Mouse (Mus musculus) heart, postnatal 25 days (tissue): ENCODE data around the gene Tppp2. TPM values are rescaled to one million over a fixed set of nuclear protein-coding genes. Genes with fewer than 3 reads are reported as not detected.

Experiments
- DNase-seq: peaks from one replicate; pipeline ENCODE4 v3.0.0; 2022; ENCODE audit warnings: low spot score
- intact Hi-C: fragments of 180-260 bp; cut with DNase I; formaldehyde crosslinking; loops from one replicate; pipeline ENCODE4 v1.15.1; 2025
- total RNA-seq, 2 experiments: library from RNA; stranded (reverse); gene quantifications; 2 replicates each; pipeline ENCODE4 v1.2.3; 2021

Tppp2 gene
- not detected for total RNA-seq

GRCm38 (mm10) chr14:51918125-51918524, at the start of gene Tppp2:
Gene Tppp2 (plus strand): TSS chr14:51918425.
- intact Hi-C loops = no loop called here
- DNase-seq = no peak

- intact Hi-C loops = no loop called here
Observed at GRCm38 (mm10) chr14:51870756-51871155, 47.5 kb upstream of the Tppp2 start.

DNA sequence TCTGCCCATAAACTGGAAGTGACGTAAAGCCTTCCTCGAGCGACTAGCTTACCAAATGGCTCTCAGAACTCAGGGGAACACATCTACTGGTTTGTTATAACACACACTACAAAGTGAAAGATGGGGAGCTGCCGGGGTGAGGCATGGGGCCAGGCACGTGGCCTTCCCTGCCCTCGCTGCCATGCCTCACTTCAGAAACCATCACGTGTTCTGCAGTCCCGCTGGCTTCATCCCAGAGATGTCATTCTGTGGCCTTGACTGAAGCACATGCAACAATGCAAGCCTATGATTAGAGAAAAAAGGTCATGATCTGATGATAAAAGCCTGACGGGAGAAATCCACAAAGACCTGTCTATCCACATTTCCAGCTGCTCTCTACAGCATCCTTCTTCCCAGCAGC, 46.5 kb upstream of the Tppp2 start:
- DNase-seq = no peak
- intact Hi-C loops = no loop called here

More at GRCm38 (mm10) chr14:51870756-51871155, 47.5 kb upstream of the Tppp2 start:
- no peak for DNase-seq

DNA sequence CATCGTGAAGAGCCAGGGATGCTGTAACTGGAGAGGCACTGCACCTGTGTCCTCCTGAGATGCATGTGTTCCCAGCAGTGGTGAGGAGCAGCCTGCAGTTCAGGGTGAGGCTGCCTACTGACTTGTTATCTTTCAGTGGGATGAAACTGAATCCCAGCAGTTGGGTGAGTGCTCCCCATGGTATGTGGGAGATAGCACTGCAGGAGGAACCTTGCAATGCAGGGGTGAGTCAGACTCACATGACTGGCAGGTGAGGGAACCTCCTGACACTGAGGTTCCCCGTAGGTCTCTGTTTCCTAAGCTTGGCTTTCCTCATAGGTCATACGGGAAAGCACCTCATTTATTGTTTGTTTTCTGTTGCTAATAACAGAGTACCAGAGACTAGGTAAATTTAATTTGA, 40.7 kb upstream of the Tppp2 start:
- DNase-seq = no peak
- intact Hi-C loops = no loop called here

DNA sequence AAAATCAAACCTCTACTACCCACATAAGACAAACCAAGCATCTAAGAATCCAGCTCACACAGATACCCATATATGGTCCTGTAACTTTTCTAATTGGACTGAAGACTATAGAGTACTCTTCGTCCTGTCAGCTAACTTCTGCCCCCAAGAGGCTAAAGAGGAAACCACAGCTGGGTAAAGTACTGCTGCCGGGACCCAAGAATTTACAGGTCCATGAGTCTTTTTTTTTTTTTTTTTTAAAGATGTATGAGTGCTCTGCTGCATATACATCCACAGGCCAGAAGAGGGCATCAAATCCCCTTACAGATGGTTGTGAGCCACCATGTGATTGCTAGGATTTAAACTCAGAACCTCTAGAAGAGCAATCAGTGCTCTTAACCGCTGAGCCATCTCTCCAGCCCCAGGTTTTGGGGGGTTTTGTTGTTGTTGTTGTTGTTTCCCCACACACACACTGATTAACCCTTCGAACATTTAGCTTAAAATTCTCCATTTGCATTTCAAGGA, 34.6 kb upstream of the Tppp2 start:
- peak; percentile 30 for DNase-seq
- intact Hi-C loops = loop anchor here (10.0 kb wide), 1 partner anchor 51 kb away; no protein-coding TSS in a partner anchor

DNA sequence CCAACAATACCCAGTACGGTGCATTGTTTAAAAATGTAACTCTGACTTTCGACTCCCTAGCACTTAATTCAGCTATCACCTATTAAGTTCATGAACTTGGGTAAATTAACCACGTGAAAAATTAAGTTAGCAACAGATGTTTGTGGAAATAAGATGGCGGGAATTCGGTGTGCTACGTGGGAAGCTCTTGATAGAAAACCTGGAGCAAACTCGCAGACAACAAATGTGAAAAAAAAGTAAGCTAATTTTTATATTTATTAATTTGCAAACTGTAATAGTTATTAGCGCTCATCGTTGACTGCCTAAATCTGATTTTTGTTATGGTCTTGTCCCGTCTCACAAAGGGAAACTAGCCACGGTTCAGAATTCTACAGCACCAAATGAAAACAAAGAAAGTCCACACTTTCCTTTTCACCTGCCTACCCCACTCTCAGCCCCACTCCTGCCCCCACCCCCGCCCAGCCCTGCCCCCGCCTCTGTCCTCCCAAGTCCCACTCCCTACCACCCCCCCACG, 34.1 kb upstream of the Tppp2 start:
- no peak for DNase-seq
- intact Hi-C loops = loop anchor here (10.0 kb wide), 1 partner anchor 51 kb away; no protein-coding TSS in a partner anchor

GRCm38 (mm10) chr14:51884598-51885331, 33.5 kb upstream of the Tppp2 start, which contains the start of gene Mettl17:
Gene Mettl17 (plus strand): TSS chr14:51884842.
- intact Hi-C loops = loop anchor here (5.0 to 10.0 kb wide), 2 partner anchors 50 to 418 kb away; no protein-coding TSS in a partner anchor
- DNase-seq = peak; percentile 83

DNA sequence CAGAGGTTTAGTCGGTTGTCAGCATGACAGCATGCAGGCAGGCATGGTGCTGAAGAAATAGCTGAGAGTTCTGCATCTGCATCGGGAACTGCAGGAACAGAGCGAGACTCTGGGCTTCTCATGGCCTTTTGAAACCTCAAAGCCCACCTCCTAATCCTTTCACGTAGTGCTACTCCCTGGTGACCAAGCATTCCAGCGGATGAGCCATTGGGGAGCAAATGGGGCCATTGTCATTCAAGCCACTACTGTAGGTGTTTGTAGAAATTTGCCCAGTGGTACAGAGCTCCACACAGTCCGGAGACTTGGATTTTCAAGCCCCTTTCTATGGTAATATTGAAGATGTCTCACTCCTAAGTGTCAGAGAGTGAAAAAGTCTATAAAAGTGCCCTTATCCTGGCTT, 32.2 kb upstream of the Tppp2 start:
- intact Hi-C loops = loop anchor here (5.0 to 10.0 kb wide), 2 partner anchors 49 to 416 kb away; no protein-coding TSS in a partner anchor
- no peak for DNase-seq

DNA sequence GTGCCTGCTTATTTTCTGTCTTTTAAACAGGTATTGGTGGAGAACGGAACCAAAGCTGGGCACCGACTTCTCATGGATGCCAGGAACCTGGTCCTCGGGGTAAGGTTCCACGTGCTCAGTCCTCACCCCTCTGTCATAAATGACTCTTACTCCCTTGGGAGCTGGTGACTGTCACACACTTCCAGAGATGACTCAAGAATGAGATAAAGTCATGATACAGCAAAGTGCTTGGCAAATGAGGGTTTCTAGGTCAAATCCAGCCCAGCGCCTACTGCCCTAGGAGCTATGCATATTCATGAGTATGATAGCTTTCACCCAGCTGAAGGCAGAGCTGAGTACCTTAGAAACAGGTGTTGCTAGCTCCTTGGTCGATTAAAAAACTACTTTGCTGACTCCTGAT, 28.4 kb upstream of the Tppp2 start:
- intact Hi-C loops = loop anchor here (5.0 to 10.0 kb wide), 2 partner anchors 45 to 412 kb away; no protein-coding TSS in a partner anchor
- DNase-seq = no peak

DNA sequence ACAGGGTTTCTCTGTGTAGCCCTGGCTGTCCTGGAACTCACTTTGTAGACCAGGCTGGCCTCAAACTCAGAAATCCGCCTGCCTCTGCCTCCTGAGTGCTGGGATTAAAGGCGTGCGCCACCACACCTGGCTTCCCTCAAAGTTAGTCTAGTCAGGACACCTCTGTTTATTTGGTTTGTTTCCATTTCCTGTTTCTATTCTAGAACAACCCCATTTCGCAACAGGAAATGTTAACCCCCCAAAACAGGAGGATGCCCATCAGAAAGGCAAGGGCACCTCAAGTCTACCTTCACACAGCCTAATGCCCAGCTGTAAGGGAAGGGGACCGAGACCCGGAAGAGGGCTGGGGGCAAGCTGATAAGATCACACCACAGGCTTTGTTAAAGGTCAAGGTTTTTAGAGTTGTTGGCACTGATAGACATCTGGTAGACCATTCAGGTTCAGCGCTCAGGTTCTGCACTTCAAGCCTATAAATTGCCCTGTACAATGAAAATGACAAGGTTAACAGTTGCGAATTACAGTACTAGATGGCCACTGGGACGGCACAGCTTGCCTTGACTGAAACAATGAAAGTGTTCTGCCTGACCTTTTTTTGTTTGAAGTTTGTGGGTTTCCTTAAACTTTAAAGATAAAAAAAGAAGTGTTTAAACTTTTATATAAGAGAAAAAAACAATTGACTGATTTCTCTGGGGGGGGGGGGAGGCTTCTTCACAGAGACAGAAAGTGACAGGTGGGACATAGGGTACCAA, 25.9 kb upstream of the Tppp2 start, which contains the start of gene Slc39a2:
Slc39a2 (plus strand) TSS at position 699 of the 749 bp plus-strand sequence.
- DNase-seq = no peak
- intact Hi-C loops = no loop called here

DNA sequence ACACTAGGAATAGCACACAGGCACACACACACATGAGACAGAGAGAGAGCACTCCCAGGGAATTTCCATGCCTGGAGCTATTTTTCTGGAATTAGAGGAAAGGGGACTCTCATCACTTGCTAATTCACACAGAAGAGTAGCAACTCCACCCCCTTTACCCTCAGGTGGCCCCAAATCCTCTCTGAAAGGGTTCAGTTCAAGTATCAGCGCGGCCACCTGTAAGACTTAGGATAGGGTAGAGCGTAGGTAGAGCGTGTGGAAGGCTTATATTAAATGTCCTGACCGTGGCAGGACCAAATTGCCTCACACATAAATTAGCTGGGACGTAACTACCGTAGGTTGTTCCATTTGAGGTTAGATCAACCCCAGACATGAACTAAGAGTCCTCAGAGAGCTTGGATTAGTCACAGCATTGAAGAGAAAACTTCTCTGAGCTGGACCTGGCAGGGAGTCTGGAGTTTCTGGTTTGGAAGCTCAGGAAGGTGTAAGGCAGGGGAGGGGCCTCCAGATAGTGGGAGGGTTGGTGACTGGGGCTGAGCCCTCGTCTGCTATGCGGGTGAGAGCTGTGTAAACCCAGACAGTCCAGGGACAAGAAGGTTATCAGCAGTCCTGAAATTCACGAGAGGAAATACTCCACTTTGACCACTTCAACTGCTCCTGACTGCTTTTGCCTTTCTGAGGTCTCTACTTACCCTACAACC, 25.0 kb upstream of the Tppp2 start:
- no peak for DNase-seq
- intact Hi-C loops = no loop called here

DNA sequence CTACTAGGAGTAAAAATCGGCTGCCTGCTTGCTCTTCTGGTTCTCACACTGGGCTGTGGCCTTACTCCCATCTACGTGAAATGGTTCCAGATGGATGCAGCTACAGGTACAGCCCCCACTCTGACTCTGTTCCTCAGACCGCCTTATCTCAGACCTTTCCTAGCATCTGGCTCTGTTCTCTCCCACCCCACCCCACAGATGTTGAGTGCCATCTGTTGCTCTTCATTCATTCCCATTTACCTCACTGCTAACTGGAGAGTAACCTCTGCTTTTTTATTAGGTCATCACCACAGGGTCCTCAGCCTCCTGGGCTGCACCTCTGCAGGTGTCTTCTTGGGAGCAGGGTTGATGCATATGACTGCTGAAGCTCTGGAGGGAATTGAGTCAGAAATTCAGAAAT, 24.4 kb upstream of the Tppp2 start:
- no peak for DNase-seq
- intact Hi-C loops = no loop called here

DNA sequence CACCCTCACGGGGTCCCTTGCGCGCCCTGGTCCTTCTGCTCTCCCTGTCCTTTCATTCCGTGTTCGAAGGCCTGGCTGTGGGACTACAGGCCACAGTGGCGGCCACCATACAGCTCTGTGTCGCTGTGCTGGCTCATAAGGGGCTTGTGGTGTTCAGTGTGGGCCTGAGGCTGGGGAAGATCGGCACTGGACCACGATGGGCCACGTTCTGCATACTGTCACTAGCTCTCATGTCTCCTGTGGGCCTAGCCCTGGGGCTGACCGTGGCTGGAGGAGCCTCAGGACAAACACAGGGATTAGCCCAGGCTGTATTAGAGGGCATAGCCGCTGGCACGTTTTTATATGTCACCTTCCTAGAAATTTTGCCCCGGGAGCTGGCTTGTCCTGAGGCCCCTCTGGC, 23.2 kb upstream of the Tppp2 start:
- no peak for DNase-seq
- intact Hi-C loops = no loop called here

DNA sequence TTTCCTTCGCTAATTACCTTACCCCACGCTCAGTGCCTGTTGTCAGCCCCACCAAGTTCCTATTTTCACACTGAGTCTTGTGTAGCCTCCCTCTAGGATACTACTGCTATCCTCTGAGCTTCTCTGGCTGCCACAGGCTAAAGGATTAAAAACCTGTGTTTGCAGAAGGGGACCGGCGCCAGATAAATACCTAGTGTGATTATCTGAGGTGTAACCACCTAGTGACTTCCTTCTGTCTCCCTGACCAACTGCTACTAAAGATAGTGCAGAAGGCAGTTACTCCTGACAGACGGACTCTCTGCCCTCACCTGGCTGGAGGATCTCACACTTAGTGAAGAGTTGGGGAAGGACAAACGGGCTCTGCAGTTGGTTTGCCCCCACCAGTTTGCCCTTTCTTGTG, 22.2 kb upstream of the Tppp2 start:
- intact Hi-C loops = no loop called here
- DNase-seq = no peak

DNA sequence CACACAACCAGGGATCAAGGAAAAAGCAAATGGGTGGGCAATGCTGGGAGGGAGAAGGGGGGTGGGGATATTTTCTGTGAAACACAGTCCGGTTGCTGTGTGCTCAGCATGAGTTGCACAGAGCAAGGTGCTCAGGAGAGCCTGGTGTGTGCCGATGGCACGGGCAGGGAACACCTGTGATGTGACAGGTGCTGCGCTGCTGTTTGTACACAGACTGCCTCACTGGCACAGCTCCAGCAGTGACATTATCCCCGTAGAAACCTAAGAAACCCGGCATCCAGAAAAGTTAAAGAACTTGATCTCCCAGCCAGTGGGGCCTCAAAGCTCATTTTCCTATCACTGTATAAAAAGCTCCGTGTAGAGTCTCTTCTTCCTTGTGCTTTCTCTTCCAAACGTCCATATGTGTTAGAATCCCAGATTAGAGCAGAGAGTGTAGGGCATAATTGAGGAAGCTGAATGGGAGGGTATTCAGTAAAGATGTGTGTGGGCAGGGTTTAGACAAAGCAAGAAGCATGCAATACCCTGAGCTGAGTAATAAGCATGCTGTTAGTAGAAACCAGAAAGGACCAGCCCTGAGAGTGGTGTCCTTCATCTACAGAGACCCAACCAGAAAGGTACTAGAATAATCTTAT, 21.6 kb upstream of the Tppp2 start:
- DNase-seq = no peak
- intact Hi-C loops = no loop called here

DNA sequence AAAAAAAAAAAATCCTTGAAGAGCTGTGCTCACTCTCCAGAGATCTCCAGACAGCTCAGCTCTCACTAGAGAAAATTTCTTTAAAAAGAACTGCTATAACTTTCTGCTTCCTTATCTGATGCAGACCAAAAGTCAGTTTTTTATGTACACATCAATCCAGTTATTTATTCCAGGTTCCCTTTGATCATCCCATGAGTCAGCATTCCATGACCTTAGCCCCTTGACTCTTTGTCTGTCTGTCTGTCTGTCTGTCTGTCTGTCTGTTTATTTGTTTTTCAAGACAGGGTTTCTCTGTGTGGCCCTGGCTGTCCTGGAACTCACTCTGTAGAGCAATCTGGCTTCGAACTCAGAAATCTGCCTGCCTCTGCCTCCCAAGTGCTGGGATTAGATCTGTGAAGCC, 18.9 kb upstream of the Tppp2 start:
- no peak for DNase-seq
- intact Hi-C loops = no loop called here

DNA sequence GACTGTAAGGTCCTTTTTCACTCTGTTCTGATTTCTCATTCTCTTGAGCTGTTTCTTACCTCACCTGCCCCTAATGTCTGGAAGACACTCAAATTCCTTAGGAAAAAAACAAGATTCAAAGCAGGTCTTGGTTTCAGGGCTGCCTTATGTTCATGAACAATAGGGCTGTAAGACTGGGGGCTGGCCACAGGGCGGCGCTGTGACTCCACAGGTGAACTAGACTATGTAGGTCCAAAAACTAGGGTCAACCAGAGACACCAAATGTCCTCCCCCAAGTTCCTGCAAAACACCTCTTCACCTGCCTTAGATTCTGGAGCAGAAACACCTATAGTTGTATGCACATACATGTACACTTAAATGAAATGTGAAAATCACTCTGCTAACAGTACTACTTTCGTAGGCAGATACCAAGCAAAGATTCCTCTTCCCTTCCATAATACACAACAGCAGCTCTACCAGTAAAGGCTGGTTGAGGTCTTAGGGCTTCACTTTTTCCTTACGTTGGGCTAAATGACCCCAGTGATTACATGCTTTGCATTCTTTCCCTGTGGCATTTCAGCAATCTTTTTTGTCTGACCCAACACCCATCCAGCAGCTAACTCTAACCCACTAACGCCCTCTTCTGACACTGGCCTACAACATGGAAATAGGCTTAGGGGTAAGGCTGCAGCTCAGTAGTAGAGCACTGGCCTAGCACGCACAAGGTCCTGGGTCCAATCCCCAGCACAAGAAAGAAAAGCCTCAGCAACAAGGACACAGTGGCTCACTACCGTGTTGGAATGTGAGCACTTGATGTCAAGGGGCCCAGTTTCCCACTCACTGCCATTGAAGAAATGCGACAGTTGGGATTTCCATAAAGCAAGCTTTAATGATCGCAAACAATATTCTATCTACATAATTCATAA, 15.2 kb upstream of the Tppp2 start:
- DNase-seq = peak; percentile 27
- intact Hi-C loops = loop anchor here (1.0 to 2.0 kb wide), 4 partner anchors 28 to 120 kb away; no protein-coding TSS in a partner anchor

GRCm38 (mm10) chr14:51903782-51904181, 14.4 kb upstream of the Tppp2 start:
- intact Hi-C loops = loop anchor here (2.0 kb wide), 3 partner anchors 93 to 119 kb away; no protein-coding TSS in a partner anchor
- DNase-seq = no peak
